Mouse (Mus musculus): Measurements from ENCODE around the gene Apmap.

Apmap gene

DNA sequence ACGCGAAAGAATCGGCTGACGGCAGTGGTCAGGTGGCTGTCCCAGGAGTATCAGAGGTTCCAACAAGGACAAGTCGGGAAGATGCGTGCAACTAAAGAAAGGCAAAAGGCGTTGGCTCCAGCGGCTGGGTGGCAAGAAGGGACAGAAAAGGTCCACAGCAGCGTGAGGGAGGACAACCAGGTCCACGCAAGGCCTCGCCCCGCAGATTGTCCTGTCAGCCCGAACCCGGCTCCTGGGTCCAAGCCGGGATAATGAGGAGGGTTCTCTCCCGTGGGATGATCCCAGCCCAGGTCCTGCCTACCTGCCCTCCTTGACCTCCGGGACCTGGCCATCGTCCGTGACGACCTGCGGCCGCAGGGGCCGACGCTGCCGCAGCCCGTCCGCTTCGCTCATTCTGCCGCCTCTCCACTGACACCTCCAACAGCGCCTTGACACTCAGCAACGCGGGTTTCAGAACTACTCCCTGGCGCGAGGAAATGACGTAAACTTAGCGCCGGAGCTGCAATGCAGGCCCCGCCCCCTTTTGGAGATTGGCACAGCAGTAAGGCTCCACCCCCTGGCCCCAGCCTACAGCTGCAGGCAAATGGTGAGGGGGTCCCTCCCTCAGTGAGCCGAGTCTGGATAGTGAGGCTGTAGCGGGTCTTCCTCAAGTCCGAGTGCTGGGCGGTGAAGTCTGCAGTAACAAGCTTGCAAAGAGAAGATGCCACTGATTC, at the start of gene Apmap:
Gene Apmap (minus strand): TSS at position 481 of the 713 bp plus-strand sequence.
- DNase-seq (ENCODE audit: low read depth), result peak; percentile 98

DNA sequence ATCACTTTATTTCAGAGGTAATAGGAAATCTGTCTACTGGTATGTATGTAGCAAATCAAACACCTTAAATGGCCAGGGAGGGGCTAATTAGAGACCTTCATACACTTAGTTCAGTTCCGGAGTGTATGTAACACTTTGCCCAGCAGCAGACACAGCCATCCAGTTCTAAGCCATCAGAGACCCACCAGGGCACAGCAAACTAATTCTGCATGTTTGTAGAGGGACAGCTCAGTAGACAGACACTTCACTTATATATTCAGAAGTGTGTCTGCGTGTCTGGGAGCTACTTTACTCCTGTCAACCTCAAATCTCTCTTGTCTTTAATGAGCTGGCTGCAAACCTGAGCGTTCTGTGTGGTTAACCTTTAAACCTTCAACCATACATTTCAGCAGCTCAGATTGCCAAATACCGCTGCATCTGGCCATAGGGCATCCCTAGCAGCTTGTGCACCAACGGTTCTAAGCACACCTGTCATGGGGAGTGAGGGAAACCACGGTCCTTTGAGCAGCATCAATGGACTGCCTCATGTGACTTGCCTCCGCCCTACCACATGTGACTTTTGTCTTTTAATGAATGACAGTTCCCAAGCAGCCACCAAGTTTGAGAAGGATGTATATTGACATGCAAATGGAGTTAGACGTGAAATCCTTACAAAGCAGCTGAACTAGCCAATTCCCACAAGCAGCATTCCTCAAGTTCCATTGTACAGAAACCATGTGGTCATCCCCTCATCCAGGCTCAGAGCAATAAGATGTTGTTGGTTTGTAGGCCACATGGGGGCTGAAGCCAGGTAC, 48.8 kb upstream of the Apmap start:
- DNase-seq (ENCODE audit: low read depth), result no peak

DNA sequence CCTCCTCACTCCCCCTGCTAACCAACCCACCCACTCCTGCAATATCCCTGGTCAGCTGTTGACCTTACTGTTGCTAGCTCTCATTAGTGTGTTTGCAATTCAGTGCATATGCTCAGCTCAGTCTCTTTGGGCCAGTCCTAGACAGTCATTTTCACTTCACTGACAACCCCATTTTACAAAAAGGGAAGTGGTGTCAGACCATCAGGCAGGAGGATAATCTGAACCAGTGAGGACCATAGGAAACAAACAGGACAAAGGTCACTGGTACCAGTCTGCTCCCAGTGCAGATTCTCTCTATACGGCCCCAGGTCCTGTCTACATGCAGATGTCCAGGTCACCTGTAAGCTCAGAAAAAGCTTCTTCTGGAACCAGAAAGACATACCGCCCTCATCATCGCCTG, 47.7 kb upstream of the Apmap start:
- DNase-seq (ENCODE audit: low read depth), result no peak

DNA sequence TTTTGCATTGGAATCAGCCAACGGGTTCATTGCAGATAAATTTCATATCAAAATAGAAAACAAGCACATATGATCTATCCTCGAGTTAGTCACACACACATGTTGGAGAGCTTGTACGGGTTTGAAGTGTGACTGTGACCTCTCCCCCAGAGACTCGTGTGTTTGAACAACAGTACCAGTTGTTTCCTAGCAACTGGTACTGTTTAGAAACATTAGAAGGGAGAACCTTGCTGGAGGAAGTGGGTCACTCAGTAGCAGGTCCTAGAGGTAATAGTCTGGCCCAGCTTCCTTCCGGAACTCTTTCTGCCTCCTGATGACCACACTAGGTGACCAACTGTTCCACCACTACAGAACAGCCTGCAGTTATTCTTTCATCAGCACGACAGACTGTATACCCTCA, 46.9 kb upstream of the Apmap start:
- DNase-seq (ENCODE audit: low read depth), result no peak

DNA sequence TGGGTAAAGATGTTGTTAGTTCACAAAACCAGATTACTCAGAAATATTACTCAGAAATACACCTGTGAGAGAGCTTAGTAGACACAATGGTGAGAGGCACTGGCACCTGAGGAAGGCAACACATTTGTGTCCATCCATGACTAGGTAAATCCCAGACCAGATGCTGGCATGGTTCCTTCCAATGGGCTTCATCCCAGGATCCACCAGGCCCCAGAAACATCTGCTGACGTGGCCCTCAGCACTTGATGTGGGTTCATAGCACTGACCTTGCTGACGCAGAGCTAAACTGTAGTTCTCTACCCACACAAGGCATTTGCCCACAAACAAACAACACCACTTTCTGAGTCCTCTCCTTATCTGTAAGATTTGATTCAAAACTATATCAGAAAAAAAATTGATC, 46.4 kb upstream of the Apmap start:
- no peak for DNase-seq (ENCODE audit: low read depth)

DNA sequence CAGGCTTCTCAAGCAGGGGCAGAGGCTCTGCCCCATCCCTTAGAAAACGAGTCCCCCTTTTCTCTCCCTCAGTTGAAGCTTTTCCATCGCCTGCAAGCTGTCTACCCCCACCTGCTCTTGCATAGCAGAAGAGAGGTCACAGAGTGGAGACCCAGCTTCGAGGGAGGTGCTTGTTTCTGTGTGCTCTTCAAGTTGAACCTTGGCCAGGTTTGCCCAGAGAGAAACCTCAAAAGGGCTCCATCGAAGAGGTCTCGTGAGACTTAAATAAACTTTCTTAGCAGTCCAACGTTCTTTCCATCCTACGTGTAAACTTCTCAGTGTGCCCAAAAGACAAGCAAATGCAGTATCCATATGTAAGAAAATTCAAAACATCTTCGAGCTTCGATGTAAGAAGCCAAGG, 43.0 kb upstream of the Apmap start:
- peak; percentile 22 for DNase-seq (ENCODE audit: low read depth)

DNA sequence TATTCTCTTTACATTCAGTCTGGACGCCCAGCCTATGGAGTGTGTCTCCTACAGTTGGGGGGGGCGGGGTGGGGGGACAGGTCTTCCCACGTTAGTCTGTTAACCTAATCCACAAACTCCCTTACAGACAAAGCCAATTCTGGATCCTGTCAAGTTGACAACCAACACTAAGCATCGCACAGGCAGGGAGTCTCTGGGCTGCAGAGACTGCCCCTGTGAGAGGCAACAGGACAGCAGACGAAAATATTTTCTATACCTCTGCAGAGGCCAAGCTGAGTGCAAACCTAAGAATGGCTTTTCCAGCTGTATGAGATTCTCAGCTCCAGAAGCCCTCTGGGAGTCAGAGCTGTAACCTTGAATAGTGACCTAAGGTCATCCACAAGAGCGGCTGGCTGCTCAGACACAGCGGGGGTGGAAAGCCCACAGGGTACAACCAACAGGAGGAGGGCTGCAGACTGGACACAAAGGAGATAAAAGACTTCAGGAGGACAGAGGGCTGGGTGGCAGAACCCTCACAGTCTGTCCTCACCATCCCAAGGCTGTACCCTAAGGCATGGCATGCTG, 42.2 kb upstream of the Apmap start:
- no peak for DNase-seq (ENCODE audit: low read depth)

DNA sequence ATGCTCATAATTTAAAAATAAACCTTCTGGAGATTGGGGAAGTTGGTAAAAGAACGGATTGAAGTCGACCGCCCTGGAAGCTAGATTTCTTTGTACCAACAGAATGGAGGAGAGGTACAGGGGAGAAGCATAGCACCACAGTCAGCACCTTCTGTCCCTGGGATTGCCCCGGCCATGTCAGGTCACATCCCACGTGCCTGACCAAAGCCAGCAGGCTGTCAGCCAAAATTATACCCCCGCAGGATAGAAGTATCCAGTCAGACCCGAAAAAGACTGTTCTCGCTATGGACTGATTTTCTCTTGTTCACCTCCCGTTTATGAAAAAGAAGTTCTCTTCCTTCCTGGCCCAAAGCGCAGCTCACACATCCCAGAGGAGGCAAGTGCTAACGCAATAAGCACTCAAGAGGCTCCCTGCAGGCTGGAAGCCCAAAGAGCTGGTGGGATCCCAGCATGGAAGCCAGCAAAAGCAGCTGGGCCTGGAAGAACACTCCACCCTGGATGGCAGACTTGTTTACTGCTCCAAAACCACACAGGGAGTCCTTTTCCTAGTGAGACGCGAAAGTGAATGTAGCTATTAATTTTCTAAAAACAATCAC, 40.0 kb upstream of the Apmap start:
- DNase-seq (ENCODE audit: low read depth), result no peak

DNA sequence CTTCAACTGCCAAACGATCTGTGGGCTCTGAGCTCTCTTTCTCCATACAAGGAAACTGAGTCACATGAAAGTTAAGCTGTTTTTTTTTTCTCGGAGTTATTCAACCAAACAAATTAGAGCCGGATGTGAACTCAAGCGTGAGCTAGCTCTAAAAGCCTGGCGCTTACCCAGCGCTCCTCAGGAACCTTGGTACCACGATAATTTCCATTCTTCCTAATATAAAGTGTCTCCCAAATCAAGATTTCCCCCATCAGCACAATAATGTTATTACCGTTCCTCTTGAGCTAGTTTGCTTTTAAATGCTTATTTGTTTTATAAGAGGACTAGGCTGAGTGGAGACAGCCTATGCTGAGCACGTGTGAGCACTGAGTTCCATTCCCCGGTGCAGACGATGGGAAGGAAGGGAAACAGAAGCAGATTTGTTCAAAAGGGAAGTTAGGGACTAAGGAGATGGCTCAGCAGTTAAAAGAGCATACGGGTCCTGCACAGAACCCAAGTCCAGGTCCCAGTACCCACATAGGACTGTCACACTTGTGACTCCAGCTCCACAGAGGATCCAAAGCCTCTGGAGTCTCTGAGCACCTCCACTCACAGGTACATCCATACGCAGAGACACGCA, 39.4 kb upstream of the Apmap start:
- DNase-seq (ENCODE audit: low read depth), result no peak

DNA sequence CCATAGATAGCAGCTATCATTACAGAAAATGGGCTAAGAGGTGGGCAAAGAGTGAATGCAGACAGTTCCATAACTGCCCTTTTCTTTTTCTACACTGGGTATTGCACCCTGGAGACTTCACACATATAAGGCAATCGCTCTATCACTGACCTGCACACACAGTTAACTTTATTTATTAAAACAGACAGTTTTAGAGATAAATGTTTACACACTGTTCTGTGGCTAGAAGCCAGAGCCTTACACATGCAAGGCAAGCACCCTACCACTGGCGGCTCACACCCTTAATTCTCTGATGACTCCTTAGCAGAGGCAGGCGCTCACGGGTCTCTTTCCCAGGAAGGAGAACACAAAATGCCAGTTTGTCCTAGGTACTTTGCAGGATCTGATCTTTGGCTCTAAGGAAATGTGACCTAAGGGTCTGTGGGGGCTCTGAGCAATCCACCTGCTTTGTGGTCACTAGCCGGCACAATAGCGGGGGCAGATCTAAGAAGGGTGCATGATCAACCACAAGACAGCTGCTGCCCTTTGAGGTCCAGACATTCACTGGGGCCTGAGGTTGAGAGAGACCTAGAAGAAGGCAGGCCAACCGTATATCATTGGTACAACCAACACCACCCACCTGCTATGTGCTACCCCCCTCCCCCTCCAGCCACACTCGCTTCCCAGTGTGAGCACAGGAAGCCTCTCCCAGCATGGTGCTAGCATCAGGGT, 38.2 kb upstream of the Apmap start:
- no peak for DNase-seq (ENCODE audit: low read depth)

DNA sequence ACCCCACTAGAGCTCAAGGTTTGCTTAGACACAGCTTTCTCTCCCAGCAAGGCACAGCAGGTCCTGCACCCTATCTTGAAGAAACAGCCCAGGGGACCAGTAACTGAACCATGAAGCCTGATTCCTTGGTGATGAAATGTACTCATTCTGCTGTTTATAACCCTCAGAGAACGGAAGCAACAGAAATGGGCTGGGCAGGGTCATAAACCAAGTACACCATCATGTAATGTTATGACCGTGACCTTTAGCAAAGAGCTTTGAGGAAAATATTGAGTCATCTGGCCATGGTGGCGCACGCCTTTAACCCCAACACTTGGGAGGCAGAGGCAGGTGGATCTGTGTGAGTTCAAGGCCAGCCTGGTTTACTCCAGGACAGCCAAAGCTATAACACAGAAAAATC, 36.9 kb upstream of the Apmap start:
- no peak for DNase-seq (ENCODE audit: low read depth)

DNA sequence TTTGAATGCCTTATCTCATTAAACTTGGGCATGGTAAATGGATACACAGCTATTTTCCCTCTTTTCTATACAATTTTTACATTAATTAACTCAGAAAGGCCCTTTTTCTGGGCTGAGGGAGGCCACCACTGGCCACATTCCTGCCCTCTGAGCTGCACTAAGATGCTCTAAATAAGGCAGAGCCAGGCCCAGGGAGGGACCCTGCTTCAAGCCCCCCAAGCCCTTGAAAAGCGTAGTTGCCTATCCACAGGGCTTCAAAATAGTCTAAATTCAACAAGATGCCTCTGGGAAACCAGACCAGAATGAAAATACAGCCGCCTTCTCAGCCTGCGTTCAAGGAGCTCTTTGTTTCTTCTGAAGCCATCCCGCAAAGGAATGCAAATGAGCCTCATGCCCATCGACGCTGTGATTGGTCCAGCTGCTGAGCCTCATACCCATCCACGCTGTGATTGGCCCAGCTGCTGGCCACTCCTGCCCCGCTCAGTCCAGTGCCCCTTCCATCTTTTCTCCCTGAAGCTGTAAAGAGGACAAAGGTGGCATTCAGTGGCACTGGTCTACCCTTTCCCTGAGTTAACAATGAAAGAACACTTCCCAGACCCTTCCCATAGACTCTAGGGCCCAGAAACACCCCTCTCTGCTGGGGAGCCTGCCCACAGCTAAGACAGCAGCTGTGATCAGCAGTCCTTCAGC, 35.5 kb upstream of the Apmap start:
- peak; percentile 27 for DNase-seq (ENCODE audit: low read depth)

DNA sequence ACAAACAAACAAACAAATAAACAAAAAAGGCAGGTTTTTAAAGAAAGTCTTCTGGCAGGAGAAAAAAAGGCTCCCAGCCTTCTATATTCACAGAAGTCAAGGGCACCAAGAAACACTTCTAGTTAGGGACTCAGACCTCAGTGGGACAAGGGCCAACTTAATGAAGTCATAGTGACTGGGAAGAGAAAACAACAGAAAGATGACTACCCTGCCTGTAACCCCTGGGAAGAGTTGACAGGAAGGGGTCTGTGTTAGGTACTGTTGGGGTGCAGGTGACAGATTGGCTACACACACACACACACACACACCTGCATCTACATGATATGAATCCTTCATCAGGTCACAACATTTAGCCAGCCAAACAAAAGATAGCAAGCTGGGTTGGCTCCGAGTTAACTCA, 34.8 kb upstream of the Apmap start:
- no peak for DNase-seq (ENCODE audit: low read depth)

DNA sequence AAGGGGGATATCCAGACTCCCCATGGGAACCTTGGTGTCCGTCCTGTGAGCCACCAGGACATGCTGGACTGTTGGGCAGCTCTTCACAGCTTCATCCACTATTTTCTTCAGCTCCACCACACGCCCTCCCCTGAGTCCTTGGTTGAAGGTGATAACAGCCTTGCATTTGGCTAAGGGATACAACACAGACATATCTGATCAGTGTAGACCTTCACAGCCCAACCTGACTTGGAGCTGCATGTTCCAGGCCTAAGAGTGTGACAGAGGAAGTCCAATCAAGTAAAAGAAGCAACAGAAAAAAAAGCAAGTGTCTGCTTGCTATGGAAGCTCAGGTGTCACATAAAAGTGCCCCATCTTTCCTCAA, 30.0 kb upstream of the Apmap start:
- no peak for DNase-seq (ENCODE audit: low read depth)

DNA sequence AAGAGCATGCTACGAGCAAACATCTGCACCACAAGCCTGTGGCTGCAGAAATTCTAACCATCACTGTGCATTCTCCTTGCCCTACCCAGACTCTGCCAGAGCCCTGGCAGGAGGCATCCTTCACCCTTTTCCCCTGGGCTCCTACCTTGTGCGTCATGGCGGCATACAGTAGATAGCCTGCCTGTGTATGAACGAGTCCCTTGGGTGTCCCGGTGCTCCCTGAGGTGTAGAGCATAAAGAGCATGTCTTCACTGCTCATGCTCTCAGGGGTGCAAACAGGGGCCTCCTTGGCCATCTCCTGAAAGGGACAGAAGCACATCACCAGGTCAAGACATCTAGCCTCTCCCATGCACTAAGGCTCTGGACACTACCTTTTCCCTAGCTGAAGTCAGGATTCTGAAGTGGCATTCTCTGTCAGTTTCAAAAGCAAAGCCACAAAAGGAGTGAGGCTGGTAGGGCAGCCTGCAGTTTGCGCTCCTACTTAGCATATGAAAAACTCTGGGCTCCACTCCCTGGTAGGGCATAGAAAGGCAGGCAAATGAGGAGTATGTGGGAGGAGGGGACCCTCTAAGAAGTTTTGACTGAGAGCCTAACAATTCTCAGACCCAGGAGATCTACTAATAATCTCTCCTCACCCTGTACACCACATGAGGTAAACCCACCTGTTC, 29.5 kb upstream of the Apmap start:
- DNase-seq (ENCODE audit: low read depth), result no peak

DNA sequence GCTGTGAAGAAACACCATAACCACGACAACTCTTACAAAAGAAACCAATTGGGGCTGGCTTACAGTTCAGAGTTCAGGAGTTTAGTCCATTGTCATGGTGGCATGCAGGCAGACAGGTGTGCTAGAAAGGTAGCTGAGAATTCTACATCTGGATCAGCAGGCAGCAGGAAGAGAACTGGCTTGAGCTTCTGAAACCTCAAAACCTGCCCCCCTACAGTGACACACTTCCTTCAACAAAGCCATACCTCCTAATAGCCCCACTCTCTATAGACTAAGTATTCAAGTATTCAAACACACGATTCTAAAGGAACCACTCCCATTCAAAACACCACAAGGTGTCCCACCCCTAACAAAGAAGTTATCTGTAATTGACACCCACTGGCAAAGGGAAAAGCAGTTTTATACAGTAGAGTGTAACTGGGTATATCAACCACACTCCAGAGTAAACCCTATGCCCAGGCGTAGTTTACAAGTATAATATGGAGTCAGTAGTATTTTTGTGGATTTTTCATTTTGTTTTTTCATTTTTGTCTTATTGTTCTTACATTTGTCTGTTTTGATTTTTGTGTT, 27.6 kb upstream of the Apmap start:
- no peak for DNase-seq (ENCODE audit: low read depth)

DNA sequence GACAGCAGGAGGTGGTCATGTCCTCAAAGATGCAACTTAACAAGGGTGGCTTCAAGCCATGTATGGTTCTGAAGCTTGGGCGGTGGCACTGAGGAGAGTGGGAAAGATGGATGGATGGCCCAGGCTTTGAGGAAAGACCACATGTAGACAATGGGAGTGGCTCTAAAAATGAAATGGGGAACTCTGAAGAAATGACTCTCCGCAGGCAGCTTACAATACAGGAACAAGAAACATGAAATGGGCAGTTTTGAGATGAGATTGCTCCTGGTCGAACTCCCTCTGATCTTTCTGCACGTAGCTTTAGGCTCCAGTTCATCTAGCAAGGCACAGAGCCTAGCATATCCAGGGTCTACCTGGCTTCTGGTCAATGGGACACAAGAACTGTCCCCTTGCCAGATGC, 20.9 kb upstream of the Apmap start:
- no peak for DNase-seq (ENCODE audit: low read depth)

DNA sequence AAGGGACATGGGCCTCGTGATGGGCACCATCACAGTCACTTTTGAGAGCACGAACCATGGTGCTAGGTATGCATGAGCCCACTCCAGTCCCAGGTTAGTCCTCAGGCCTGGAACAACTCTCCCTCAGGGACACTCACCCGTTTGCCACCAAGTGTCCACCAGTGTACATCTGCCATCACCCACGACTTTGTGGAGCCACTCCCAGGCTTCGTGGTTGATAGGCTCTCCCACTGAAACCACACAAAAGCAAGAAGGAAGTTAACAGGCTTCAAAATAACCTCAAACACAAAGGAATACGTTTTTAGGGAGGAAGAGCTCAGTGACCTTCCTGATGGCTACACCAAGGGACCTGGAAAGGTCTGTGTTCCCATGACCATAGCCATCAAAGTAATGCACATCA, 18.8 kb upstream of the Apmap start:
- no peak for DNase-seq (ENCODE audit: low read depth)

DNA sequence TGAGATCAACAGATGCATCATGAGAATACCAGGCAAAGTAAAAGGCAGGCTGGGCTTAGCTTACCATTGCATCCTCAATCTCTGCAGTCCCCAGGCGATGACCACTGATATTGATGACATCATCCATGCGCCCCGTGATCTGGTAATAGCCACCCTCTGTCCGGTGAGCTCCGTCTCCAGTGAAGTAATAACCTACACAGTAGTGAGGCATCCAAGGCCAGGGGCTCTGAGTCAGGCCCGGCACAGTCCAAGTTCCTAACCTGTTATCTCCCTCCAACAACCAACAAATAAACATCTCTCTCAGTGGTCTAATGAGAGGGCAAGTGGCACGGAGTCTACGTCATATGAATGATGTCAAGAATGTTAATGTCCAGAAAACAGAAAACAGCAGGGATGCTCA, 16.6 kb upstream of the Apmap start:
- DNase-seq (ENCODE audit: low read depth), result no peak

DNA sequence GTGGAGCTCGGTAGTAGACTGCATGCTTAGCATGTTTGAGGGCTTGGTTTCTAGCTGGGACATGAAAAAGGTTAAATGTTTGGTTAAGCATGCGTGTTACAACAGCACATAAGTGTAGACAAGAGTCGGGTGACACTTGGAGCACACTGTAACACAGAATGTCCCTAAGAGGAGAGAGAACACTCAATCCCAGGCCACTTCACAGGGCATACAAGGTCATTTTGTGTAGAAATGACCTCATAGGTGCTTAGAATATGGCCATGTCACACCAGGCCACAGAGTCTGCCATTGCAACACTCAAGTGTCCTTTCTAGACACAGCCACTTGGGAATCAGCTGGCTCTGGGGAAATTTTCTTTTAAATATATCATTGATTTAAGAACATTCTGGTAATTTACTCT, 15.6 kb upstream of the Apmap start:
- no peak for DNase-seq (ENCODE audit: low read depth)

DNA sequence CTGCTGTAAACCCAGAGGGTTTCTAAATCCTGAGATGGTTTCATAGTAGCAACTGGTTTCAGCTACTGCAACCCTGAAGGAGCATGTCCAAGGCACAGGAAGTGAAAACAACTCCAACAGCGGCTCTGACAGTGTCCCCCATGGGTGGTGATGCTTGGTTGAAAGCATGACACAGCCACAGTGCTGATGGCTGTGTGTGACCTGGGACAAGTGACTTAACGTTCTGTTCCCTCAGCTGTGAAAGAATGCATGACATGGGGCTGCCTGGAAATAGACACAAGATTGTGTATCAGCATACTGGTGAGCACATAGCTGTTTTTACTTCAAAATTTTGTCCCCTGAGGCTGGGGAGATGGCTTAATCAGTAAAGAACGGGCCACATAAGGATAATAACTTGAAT, 13.3 kb upstream of the Apmap start:
- no peak for DNase-seq (ENCODE audit: low read depth)

Measured in NIH3T3 (cell line).